Mouse (Mus musculus) midbrain, embryonic 12.5 days (tissue): ENCODE measurements around the gene Vps37c. TPM values are rescaled to one million over a fixed set of nuclear protein-coding genes. Genes with fewer than 3 reads are reported as not detected.

ENCODE experiments used
- ATAC-seq: fragments of 200-750 bp; cut with Nextera tagmentation; 2 replicates; pipeline ENCODE4 v1.8.0; 2017; ENCODE audit warnings: low read depth, moderate TSS enrichment, moderate library complexity; ENCODE audit not compliant: low FRiP score
- H3K27ac ChIP-seq: fragments of 300-500 bp; sonication (generic); replicated peaks from 2 replicates; pipeline ENCODE4 v1.5.1; 2016; ENCODE audit warnings: mild to moderate bottlenecking
- H3K27me3 ChIP-seq: fragments of 300-500 bp; sonication (generic); 2 replicates; pipeline ENCODE4 v1.6.1; 2016; ENCODE audit warnings: mild to moderate bottlenecking
- H3K36me3 ChIP-seq: fragments of 300-500 bp; sonication (generic); 2 replicates; pipeline ENCODE4 v1.6.1; 2016
- H3K4me1 ChIP-seq: fragments of 300-500 bp; sonication (generic); 2 replicates; pipeline ENCODE4 v1.6.1; 2016
- H3K4me2 ChIP-seq: fragments of 300-500 bp; sonication (generic); replicated peaks from 2 replicates; pipeline ENCODE4 v1.6.1; 2016; ENCODE audit warnings: mild to moderate bottlenecking, moderate library complexity
- H3K4me3 ChIP-seq: fragments of 300-500 bp; sonication (generic); 2 replicates; pipeline ENCODE4 v1.5.1; 2016; ENCODE audit warnings: mild to moderate bottlenecking
- H3K9ac ChIP-seq: fragments of 300-500 bp; sonication (generic); replicated peaks from 2 replicates; pipeline ENCODE4 v1.6.1; 2016; ENCODE audit warnings: mild to moderate bottlenecking, moderate library complexity
- H3K9me3 ChIP-seq: fragments of 300-500 bp; sonication (generic); 2 replicates; pipeline ENCODE4 v1.6.1; 2016; ENCODE audit warnings: mild to moderate bottlenecking
- WGBS: fragments of 180-500 bp; shearing (Covaris S2); methylation state at CpG from one replicate; pipeline ENCODE4 v1.1.7; 2016; 5-methylcytosine and 5-hydroxymethylcytosine counted together
- polyA plus RNA-seq: library from polyadenylated mRNA; unstranded; fragments of >200 nt; fragmentation: Nextera tagmentation; extraction: Ambion mirVana; gene quantifications from 2 replicates; pipeline ENCODE4 v1.2.1, GENCODE M21; 2016

The Vps37c gene
- 30.5 and 31.9 TPM in 2 replicates for polyA plus RNA-seq

DNA sequence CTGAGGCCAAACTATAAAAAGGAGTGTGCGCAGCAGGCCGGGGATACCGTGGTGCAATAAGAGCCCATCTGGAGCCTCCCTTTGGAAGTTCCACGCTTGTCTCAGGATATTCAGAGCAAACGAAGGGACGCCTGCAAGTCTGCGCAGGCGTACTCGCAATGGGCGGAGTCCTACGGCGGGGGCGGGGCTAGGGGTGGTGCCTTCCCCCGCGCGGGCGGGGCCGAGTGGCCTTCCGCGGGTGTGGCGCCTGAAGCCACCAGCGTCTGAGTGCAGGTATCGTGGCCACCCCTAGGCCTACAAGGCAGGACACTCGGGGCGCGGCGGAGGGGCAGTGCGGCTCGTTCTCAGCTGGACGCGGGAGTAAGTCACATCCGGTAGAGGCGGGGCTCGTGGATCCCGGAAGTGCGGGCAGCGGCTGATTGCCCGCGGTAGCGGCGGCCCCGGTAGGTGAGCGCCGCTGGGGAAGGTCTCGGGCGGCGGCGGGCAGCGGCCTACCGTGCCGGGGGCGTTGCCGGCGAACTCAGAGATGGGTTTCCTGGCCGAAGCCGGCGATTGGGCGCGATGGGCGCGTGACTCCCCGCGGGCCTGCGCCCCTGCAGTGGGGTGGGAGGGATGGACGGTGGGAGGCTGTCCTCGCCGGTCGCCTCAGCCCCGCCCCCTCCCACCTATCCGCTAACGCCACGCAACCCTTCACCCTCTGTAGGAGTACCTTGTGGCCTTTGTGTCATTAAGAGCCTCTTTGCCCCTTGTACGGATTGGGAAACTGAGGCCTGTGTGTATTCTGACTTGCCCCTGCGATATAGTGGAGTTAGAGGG, at the start of gene Vps37c:
Gene Vps37c (plus strand): TSS at position 199 of the 816 bp plus-strand sequence.
- no peaks in the 10 kb centered on the region for H3K9me3 ChIP-seq
- under 1% methylated on average over 60 of the region's 74 CpGs for WGBS
- H3K27ac ChIP-seq: peak within 1 kb of the TSS; percentile 94

DNA sequence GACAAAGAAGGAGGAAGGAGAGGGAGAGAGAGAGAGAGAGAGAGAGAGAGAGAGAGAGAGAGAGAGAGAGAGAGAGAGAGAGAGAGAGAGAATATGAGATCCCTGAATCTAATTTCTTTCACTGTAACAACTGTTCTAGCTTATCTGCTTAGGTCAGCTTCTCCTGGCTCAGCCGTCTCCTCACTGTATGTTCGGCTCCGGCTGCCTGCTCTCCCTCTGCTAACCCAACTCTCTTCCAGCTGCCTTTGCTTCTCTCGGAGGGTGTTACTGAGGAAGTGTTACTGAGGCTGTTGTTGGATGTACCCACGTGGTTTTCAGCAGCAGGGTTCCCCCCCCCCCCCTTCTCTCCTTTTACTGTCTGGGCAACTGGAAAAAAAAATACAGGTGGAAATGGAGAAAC, 48.5 kb upstream of the Vps37c start:
- Histone ChIP-seq H3K27ac (no peak overlapping the region), H3K4me2 (no peak overlapping the region), H3K4me1 (peaks cover 3% of the 10 kb centered on the region), H3K9me3 (no peaks in the 10 kb centered on the region), H3K4me3 (no peak overlapping the region), H3K27me3 (peaks cover 9% of the 10 kb centered on the region), H3K36me3 (no peaks in the 10 kb centered on the region), H3K9ac (no peak overlapping the region)
- WGBS: 28% methylated on average over 5 of the region's 5 CpGs
- no peak for ATAC-seq

More for the DNA sequence above, at the start of gene Vps37c:
- peak; percentile 93 for ATAC-seq
- H3K9ac ChIP-seq: peak within 1 kb of the TSS; percentile 76
- peaks cover 25% of the 10 kb centered on the region for H3K4me1 ChIP-seq
- no peaks in the 10 kb centered on the region for H3K36me3 ChIP-seq
- H3K4me3 ChIP-seq: peak within 1 kb of the TSS; percentile 80
- peak within 1 kb of the TSS; percentile 77 for H3K4me2 ChIP-seq
- H3K27me3 ChIP-seq: no peaks in the 10 kb centered on the region

DNA sequence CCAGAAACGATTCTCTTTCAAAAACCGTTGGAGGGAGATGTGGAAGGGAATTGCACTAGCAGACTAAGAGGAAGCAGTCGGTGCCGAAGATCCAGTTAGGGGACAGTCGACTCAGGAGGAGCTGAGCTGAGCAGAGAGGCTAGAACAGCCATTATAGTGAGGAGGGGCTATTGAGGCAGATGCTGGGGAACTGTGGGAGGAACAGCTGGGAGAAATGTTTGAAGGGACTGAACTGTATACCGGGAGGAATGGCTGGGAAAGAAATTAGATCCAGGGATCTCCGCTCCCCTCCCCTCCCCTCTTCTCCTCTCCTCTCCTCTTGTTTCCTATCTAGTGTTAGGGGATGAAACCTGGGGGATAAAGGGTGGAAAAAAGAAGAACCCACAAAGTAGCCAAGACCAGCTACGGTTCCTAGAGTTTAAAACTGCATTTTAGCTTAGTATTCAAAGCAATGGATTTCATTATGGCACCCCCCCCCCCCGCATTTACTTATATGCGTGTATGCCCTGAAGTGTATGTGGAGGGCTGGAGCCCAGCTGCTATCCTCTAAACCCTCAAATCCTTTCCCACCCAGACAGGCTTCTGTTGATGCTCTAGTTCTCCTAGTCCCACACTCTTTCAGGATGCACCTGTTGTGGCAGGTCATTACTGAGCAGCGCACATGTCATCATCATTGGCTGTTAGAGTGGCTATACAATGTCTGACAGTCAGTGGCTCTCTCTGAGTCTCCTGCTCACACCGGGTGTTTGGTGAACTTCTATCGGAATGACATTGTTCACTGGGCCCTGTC, 47.8 kb upstream of the Vps37c start:
- 51% methylated on average over 13 of the region's 13 CpGs for WGBS
- no peaks in the 10 kb centered on the region for H3K9me3 ChIP-seq
- no peak overlapping the region for H3K27ac ChIP-seq
- ATAC-seq: no peak
- no peak overlapping the region for H3K9ac ChIP-seq
- H3K4me1 ChIP-seq: no peaks in the 10 kb centered on the region
- no peaks in the 10 kb centered on the region for H3K36me3 ChIP-seq
- no peak overlapping the region for H3K4me3 ChIP-seq
- no peak overlapping the region for H3K4me2 ChIP-seq
- peaks cover 3% of the 10 kb centered on the region for H3K27me3 ChIP-seq

DNA sequence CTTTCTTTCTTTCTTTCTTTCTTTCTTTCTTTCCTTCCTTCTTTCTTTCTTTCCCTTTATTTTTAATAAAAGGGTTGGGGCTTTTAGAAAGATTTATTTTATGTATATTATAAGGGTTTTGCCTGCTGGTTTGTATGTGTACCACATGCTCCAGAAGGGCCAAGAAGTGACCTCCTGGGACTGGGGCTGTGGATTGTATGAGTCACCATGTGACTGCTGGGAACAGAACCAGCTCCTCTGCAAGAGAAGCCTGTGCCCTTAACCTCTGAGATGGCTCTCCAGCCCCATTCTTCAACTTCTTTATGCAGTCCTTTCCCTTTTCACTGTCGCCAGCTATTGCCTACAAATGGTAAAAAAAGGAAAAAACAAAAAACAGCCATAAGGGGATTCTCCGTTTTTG, 42.9 kb upstream of the Vps37c start:
- H3K36me3 ChIP-seq: no peaks in the 10 kb centered on the region
- H3K9me3 ChIP-seq: no peaks in the 10 kb centered on the region
- H3K9ac ChIP-seq: no peak overlapping the region
- WGBS: 87% methylated on average over 2 of the region's 2 CpGs
- H3K4me3 ChIP-seq: no peak overlapping the region
- no peak overlapping the region for H3K4me2 ChIP-seq
- H3K27ac ChIP-seq: no peak overlapping the region
- H3K27me3 ChIP-seq: no peaks in the 10 kb centered on the region
- H3K4me1 ChIP-seq: no peaks in the 10 kb centered on the region
- no peak for ATAC-seq

DNA sequence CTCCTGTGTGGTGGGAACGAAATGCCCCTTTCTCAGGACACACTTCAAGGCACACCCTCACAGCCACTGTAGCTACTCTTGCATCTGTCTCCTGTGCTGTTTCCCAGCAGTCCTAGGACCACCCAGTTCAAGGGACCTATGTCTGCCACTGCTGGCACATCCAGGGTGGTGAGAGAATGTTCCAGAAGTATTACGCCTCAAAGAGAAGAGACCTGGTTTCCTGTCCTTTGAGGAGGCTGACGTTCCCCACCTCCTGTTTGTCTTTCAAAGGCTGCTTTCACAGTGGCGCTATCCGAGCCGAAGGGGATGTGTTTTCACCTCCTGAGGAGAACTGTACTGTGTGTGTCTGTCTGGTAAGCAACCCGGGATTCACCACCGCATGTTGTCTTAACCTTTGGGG, 40.4 kb upstream of the Vps37c start:
- no peak overlapping the region for H3K4me3 ChIP-seq
- no peak overlapping the region for H3K4me2 ChIP-seq
- ATAC-seq: no peak
- H3K27me3 ChIP-seq: no peaks in the 10 kb centered on the region
- H3K4me1 ChIP-seq: no peaks in the 10 kb centered on the region
- no peaks in the 10 kb centered on the region for H3K36me3 ChIP-seq
- 74% methylated on average over 8 of the region's 8 CpGs for WGBS
- no peaks in the 10 kb centered on the region for H3K9me3 ChIP-seq
- no peak overlapping the region for H3K9ac ChIP-seq
- H3K27ac ChIP-seq: no peak overlapping the region

DNA sequence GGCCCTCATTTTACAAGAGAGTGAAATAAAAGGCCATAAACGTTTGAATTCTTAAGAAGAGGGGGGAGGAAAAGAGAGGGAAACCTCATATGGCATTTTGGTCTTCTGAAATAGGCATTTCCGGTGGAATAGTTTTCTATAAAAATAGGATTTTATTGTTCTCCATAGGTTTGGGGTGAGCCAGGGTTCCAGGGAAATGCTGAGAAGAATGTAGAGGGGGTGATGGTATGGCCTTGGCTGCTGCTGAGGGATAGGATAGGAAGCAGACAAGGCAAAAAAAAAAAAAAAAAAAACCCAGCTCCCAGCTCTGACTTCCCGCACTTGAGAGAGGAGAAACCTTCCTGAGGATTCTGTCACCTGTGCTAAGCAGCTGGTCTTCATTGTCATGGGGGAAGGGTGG, 32.5 kb upstream of the Vps37c start:
- H3K36me3 ChIP-seq: no peaks in the 10 kb centered on the region
- H3K4me1 ChIP-seq: no peaks in the 10 kb centered on the region
- no peak for ATAC-seq
- no peak overlapping the region for H3K4me3 ChIP-seq
- no peak overlapping the region for H3K9ac ChIP-seq
- no peak overlapping the region for H3K27ac ChIP-seq
- no peaks in the 10 kb centered on the region for H3K9me3 ChIP-seq
- no peak overlapping the region for H3K4me2 ChIP-seq
- WGBS: 63% methylated on average over 3 of the region's 3 CpGs
- no peaks in the 10 kb centered on the region for H3K27me3 ChIP-seq

DNA sequence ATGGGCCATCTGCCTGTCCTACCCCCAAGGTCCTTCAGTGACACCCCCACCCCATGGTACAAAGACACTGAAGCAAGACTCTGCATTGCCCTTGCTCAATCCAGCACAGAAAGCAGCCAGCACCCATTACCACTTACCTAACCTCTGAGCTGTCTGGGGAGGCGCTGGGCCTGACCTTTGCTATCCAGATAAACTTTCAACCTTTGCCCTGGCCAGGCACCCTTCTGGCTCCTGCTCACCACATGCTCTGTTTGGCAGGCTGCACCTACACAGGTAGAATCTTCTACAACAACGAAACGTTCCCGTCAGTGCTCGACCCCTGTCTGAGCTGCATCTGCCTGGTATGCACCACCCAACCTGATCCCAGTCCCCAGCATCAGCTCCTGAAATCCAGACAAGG, 30.8 kb upstream of the Vps37c start:
- Histone ChIP-seq H3K4me2 (no peak overlapping the region), H3K27ac (no peak overlapping the region), H3K9ac (no peak overlapping the region), H3K36me3 (no peaks in the 10 kb centered on the region), H3K27me3 (no peaks in the 10 kb centered on the region), H3K4me3 (no peak overlapping the region), H3K9me3 (no peaks in the 10 kb centered on the region), H3K4me1 (no peaks in the 10 kb centered on the region)
- no peak for ATAC-seq
- 81% methylated on average over 5 of the region's 5 CpGs for WGBS

DNA sequence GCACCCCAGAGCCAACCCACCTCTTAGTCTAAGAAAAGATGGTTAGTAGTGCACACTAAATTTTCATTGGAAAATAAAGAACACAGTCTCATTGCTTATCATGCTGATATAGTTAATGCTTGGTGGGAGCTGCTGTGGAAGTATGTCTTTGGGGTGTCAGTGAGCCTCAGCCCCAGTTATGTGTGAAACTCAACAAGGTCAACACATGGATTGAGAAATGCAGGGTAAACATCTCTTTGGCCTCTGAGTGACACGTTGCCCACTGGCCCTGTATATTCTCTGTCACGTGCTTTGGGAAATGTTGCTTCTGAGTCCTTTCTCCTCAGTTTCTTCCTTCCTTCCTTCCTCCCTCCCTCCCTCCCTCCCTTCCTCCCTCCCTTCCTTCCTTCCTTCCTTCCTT, 30.1 kb upstream of the Vps37c start:
- no peak overlapping the region for H3K27ac ChIP-seq
- H3K27me3 ChIP-seq: no peaks in the 10 kb centered on the region
- H3K4me3 ChIP-seq: no peak overlapping the region
- no peaks in the 10 kb centered on the region for H3K9me3 ChIP-seq
- H3K9ac ChIP-seq: no peak overlapping the region; the same call in 1 of the 2 replicates
- no peak for ATAC-seq
- 78% methylated on average over 2 of the region's 2 CpGs for WGBS
- H3K4me1 ChIP-seq: no peaks in the 10 kb centered on the region
- H3K4me2 ChIP-seq: no peak overlapping the region
- H3K36me3 ChIP-seq: no peaks in the 10 kb centered on the region

DNA sequence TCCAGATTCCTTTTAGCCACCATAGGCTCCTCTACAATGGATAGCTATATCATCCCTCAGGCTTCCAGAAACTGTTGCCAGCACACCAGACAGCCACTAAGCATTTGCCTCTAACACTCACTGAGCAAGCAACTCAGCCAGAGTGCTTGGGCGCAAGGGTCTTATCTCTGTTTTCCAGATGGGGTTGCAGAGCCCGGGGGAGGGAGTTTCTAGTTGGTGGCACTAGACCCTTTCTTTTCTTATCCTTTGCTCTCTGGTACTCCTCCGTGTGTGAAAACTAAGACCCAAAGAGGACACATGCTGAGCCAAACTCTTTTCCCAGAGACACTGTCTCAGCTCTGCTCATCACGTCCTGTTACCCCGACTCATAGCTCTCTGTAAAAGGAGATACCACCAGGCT, 27.2 kb upstream of the Vps37c start:
- 74% methylated on average over 5 of the region's 5 CpGs for WGBS
- no peak overlapping the region for H3K4me3 ChIP-seq

DNA sequence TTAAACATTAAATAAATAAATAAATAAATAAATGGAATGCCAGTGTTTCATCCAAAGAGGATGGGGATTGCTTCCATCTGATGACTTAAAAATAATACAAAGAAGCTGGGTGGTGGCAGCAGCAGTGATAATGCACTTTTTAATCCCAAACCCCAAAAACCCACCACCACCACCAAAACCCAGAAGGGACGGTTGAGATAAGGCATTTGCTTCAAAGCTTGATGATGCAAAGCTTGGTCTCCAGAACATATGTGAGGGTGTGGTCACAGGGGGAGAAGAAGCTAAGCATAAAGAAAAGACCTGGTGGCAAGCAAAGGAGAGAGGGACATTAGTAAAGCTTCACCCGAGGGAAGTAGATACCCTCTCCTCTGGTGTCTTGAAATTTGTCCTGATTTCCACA, 26.6 kb upstream of the Vps37c start:
- ATAC-seq: no peak
- Histone ChIP-seq H3K9me3 (no peaks in the 10 kb centered on the region), H3K4me2 (no peak overlapping the region), H3K4me1 (no peaks in the 10 kb centered on the region), H3K9ac (no peak overlapping the region), H3K27ac (no peak overlapping the region), H3K27me3 (no peaks in the 10 kb centered on the region), H3K4me3 (no peak overlapping the region), H3K36me3 (no peaks in the 10 kb centered on the region)
- 74% methylated on average over 2 of the region's 2 CpGs for WGBS

More for the DNA sequence above, 27.2 kb upstream of the Vps37c start:
- Histone ChIP-seq H3K9ac (no peak overlapping the region), H3K4me2 (no peak overlapping the region), H3K4me1 (no peaks in the 10 kb centered on the region), H3K36me3 (no peaks in the 10 kb centered on the region), H3K9me3 (no peaks in the 10 kb centered on the region), H3K27me3 (no peaks in the 10 kb centered on the region), H3K27ac (no peak overlapping the region)
- ATAC-seq: no peak

DNA sequence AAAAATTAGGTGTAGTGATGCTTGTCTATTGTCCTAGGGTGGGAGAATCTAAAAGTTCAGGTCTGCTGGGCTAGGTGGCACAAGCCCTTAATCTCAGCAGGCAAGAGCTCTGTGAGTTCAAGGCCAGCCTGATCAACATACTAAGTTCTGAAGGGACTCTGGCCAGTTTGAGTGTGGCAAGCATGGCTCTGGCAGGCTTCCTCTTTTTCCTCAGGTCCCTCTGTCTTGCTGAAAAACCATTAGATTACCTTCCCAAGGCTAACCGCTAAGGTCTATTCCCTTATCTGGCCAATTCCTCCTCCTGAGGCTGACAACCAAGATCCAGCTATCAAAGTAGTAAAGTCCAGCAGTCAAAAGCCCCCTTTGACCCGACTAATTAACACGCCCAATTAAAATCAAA, 25.9 kb upstream of the Vps37c start:
- no peak overlapping the region for H3K4me2 ChIP-seq
- no peaks in the 10 kb centered on the region for H3K27me3 ChIP-seq
- no peaks in the 10 kb centered on the region for H3K36me3 ChIP-seq
- 90% methylated on average over 3 of the region's 3 CpGs for WGBS
- H3K27ac ChIP-seq: no peak overlapping the region
- ATAC-seq: no peak
- no peak overlapping the region for H3K9ac ChIP-seq
- no peaks in the 10 kb centered on the region for H3K4me1 ChIP-seq
- no peak overlapping the region for H3K4me3 ChIP-seq
- H3K9me3 ChIP-seq: no peaks in the 10 kb centered on the region

DNA sequence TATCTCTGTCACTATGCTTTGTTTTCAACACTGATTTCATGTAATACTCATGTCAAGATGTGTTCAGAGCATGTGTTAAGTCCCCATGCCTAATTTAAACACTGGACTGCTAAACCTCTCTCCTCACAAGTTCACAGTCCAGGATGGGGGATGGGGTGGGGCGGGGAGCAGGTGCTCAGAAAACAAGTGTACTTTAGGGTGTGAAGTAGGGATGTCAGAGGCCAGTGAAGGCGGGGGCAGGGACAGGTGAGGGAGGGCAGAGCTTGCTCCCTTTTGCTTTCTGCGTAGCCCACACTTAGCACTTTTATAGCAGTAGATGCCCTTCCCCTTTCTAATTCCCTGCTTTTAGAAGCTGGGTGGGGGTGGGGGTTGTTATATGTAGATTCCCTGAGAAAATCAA, 23.4 kb upstream of the Vps37c start:
- H3K4me2 ChIP-seq: no peak overlapping the region
- H3K27me3 ChIP-seq: no peaks in the 10 kb centered on the region
- H3K27ac ChIP-seq: no peak overlapping the region
- no peaks in the 10 kb centered on the region for H3K36me3 ChIP-seq
- WGBS: 61% methylated on average over 3 of the region's 3 CpGs
- H3K4me3 ChIP-seq: no peak overlapping the region
- no peak overlapping the region for H3K9ac ChIP-seq
- ATAC-seq: no peak; the same call in 1 of the 2 replicates
- no peaks in the 10 kb centered on the region for H3K9me3 ChIP-seq
- no peaks in the 10 kb centered on the region for H3K4me1 ChIP-seq
